Mouse (Mus musculus) right cerebral cortex, postnatal 4 days (tissue): Measurements from ENCODE around the gene Pgpep1.

Experiments used
- DNase-seq: peaks from one replicate; pipeline ENCODE4 v3.0.0-alpha.2; 2022

The Pgpep1 gene

DNA sequence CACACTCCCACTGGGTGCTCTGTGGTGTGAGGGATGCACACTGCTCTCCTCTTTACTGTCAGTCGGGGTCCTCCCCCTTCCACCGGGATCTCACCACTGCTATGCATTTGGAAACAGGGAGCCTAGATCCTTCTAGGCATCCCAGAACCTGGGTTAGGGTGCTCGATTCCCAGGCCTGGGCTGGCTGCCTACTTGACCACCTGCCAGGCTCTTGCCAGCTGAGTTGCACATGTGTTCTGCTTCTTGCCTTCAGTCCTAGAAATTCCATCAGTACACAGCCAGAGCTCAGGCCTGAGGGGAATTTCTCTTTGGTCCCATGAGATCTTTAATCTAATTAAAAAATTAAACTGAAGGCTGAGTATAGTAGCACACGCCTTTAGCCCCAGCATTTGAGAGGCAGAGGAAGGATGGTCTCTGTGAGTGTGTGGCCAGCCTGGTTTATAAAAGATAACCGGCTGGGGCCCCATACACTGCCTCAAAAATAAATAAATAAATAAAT, 29.8 kb upstream of the Pgpep1 start:
- no peak for DNase-seq

DNA sequence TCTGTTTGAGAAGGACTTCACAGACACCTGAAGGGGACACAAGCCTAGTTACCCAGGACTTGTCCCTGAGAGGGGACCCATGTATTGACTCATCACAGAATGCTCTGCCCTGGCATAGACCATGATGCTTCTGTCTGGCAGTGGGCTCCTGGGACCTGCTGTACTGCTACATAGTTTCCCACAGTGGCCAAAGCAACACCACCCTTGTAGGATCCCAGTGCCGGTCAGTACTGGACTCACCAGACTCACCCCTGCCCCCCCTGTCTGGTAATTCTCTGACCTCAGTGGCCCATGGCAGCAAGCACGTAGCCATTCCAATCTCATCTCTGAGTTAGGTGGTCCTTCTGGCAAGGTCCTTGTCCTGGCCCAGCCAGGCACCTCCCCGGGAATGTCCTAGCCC, 27.9 kb upstream of the Pgpep1 start:
- no peak for DNase-seq

DNA sequence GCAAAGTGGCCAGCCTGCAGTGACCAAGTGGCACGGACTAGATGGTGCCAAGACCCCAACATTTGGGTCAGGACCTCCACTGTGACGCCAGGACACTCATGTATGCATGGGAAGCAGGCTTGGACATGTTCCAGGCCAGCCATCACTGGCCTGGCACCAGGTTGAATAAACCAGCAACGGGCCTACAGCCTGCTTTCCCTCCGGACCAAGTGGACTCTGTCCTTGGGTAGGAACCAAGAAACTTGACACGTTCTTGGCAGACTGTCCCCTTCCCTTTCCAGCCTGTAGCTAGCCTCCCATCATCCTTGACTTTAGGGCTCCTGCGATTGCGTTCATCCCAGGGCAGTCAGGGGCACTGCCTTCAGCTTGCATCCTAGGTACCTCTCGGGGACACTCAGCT, 27.4 kb upstream of the Pgpep1 start:
- no peak for DNase-seq

GRCm38 (mm10) chr8:70684291-70684690, 24.1 kb upstream of the Pgpep1 start:
- no peak for DNase-seq

- DNase-seq = no peak
These were observed 22.5 kb upstream of the Pgpep1 start for GRCm38 (mm10) chr8:70682692-70683091.

GRCm38 (mm10) chr8:70682193-70682592, 22.0 kb upstream of the Pgpep1 start:
- DNase-seq = no peak

GRCm38 (mm10) chr8:70681410-70681809, 21.2 kb upstream of the Pgpep1 start:
- no peak for DNase-seq

GRCm38 (mm10) chr8:70680039-70680438, 19.9 kb upstream of the Pgpep1 start:
- no peak for DNase-seq

DNA sequence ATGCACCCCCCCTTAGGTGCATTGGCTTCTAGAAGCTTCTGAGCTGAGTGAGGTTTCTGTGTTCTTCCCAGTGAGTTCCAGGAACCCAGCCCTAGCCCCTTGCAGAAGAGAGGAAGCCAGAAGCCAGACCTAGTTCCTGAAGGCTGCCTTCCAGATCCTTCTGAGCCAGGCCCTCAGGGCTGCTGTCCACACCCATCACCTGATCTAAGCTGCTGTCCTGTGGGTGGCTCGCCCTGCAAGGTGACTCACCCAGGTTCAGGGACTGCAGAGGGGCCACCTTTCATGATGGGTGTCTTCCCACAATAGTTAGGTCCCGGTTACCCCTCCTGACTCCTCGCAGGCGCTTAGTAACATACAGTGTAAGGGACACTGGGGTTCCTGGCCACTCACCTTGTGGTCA, 19.2 kb upstream of the Pgpep1 start:
- DNase-seq = no peak

DNA sequence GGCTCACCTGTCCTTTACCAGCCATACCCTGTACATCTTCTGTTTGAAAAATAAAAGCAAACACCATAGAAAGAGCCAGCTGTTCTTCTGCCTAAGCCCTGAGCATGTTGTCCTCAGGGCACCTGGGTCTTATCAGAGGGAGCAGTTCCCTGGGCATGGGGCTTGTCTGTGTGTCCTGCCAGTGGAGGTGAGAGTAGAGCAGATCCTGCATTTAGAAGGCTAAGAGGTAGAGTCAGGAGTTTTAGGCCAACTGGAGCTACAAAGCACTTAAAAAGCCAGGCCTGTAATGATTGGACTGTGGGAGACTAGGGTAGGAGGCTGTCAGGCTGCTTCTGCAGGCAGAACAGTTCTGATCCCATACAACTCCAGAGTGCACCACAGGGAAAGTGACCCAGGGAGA, 18.5 kb upstream of the Pgpep1 start:
- no peak for DNase-seq

GRCm38 (mm10) chr8:70677451-70678080, 17.4 kb upstream of the Pgpep1 start:
- DNase-seq = no peak

- no peak for DNase-seq
These were observed 15.1 kb upstream of the Pgpep1 start for GRCm38 (mm10) chr8:70675336-70675735.

DNA sequence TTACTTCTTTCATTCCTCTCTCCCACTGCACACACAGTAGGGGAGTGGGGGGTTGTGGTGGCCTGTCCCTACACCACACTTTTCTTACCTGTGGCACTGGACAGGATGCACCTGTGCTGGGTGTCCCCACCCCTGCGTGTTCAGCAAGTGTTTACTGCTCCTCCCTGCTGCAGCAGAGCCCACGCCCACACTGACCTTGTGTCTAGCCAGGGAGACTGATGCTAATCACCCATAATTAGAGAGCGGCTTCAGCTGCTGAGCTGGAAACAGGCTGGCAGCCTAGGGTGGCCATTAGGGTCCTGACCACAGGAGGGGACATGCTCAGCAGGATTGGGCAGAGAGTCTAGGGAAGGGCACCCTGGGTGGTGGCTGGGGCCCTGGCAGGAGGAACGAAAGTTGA, 14.5 kb upstream of the Pgpep1 start:
- no peak for DNase-seq

GRCm38 (mm10) chr8:70674109-70674508, 13.9 kb upstream of the Pgpep1 start:
- DNase-seq = no peak

DNA sequence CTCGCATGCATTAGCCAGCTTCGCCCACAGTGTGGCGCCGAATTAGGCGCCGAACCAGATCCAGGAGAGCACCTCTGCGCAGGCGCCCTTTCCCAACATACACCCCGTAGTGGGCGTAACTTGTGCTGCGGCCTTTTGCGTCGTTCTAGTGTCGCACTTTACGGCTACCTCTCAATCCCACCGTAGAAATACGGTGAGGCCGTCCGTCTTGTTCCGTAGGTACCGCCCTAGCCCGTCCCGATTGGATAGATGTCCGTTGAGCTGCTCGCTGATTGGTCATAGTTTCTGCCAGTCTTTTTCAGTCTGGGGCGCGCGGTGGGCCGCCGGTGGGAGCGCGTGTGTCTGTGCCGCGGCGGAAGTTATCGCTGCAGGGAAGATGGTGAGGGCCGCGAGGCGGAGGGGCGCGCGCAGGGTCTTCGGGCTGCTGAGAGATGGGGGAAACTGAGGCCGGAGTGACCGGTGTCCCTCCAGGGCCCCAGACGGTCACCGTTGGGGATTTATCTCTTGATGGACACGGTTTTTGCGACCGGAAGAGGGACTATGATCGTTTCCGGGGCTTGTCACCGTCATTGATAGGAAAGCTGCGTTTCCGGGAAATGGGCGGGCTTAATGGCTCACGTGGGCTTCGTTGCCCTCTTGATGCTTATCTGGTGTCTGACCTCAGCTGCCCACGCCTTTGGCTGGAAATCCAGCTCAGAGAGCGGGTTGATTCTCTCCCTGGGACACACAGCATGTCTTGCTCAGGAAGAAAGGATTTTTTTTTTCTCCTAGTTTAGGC, 13.1 kb upstream of the Pgpep1 start, which contains the start of gene Lsm4:
Gene Lsm4, plus strand, starts transcription at position 170 of the 778 bp plus-strand sequence.
- DNase-seq = peak; percentile 95

DNA sequence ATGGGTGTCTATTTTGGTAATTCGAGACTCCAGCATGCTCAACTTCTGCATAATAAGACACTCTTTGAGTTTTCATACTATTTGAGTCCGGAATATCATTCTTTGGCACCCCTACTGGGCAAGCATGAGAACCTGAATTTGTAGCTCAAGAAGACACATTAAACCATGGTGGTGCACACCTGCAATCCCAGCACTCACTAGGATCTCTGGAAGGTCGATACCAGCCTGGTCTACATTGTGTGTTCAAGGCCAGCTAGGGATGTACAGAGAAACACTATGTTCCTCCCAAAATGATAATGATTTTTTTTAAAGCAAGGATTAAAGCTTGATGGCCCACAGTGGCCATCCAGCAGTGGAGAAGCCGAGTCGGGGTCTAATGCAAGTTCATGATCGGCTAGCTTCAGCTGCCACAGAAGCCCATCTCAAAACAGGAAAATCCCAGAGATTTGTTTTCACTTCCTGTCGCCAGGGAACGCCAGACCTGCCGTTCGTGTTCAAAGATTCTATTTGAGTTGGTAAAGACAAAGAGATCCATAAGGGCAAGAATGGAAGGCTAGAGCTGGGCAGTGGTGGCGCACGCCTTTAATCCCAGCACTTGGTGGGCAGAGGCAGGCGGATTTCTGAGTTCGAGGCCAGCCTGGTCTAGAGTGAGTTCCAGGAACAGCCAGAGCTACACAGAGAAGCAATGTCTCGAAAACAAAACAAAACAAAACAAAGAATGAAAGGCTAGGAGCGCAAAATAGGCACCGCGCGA, 12.3 kb upstream of the Pgpep1 start:
- DNase-seq = no peak

GRCm38 (mm10) chr8:70671615-70672324, 11.6 kb upstream of the Pgpep1 start:
- no peak for DNase-seq

DNA sequence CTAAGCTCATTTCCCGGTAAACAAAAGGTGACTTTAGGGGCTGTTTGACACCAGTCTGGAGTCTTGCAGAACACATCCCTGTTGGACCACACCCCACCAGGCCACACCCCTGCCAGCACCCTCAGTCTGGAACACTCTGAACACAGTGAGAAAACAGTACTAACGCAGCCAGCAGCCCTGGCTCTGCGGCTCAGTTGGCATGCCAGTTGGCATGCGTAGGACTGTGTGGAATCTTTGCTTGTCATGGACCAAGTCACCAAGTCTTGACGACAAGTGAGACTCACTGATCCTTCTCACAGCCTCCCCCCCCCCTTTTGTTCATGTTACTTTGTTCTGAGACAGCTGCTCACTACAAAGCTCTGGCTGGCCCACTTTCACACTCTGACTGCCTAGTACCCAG, 6.9 kb upstream of the Pgpep1 start:
- DNase-seq = no peak

DNA sequence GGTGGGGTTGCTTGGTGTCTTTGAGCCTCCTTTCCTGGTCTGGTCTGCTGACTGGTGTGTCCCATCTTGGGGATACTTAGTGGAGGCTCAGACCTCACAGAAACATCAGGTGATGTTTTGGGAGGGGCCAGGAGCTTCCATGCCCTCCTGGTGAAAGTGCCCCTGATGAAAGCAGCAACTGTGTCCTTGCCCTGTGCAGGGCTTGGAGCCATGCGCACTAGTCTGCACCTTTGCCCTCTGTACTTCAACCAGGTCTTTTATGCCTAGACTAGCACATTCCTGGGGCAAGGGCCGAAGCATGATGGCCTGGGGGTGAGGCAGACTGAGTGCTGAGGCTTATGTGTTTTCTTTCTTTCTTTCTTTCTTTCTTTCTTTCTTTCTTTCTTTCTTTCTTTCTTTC, 5.4 kb upstream of the Pgpep1 start:
- DNase-seq = no peak

GRCm38 (mm10) chr8:70664631-70665030, 4.4 kb upstream of the Pgpep1 start:
- DNase-seq = no peak

- no peak for DNase-seq
These were observed 3.5 kb upstream of the Pgpep1 start for GRCm38 (mm10) chr8:70663691-70664090.

GRCm38 (mm10) chr8:70659604-70660272, 450 bp downstream of the Pgpep1 start:
- peak; percentile 79 for DNase-seq
